Mouse (Mus musculus): ENCODE measurements at regions not wholly inside any gene's neighbourhood (a gene's known extent, or its start where the extent isn't known, plus 50 kb on each side); places are given as distances from the start of the nearest gene placed in this dataset.

DNA sequence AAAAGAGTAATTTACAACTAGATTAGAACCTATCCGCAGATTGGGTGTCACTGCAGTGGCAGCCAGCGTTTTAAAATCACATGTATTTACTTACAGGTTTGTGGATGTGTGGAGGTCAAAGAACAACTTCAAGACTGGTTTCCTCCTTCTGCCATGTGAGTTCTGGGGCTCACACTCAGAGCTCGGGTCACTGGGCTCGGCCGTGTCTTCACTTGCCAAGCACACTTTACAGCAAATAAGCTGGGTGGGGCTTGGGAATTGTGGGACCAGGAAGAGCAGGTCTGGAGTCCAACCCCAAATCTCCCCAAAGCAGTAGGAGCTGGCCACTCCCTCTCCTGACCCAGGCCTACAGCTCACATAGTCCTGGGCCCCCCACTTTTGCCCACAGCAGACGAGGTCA is 202.5 kb upstream of the 4930535I16Rik start:
- Histone ChIP-seq H3K27ac (no peak overlapping the region), H3K4me1 (replicated peaks) (no peaks in the 10 kb centered on the region), H3K4me2 (replicated peaks) (no peak overlapping the region), H3K9me3 (no peaks in the 10 kb centered on the region), H3K9ac (no peak overlapping the region), H3K4me3 (replicated peaks) (no peak overlapping the region), H3K36me3 (no peaks in the 10 kb centered on the region), H3K27me3 (replicated peaks) (no peaks in the 10 kb centered on the region)
- 50% methylated on average over 6 of the region's 6 CpGs for WGBS
- peak; percentile 53 for ATAC-seq

DNA sequence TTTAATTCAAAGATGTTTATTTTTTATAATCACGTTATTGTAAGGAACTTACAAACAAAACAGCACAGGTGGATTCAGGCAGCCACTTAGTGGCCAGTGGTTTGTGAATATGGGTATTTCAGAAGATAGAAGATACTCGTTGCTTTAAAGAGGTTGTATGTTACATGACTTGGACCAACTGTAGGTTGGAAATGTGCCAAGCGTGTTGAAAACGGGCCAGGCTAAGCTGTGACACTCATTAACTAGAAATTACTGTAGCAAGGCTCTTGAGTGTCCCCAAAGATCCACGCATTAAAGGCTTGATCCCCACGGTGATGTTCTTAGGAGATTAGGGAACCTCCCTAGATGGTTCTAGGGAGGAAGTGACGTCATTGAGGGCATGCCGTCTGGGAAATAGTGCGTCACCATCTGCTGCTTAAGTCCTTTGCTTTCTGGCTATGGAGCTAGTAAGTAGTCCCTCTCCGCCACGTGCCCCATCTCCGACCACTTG is 196.1 kb upstream of the 4930535I16Rik start:
- H3K9me3 ChIP-seq, result no peaks in the 10 kb centered on the region
- 84% methylated on average over 12 of the region's 12 CpGs for WGBS
- no peaks in the 10 kb centered on the region for H3K4me1 ChIP-seq (replicated peaks)
- H3K36me3 ChIP-seq, result no peaks in the 10 kb centered on the region
- no peaks in the 10 kb centered on the region for H3K27me3 ChIP-seq (replicated peaks)
- H3K4me2 ChIP-seq (replicated peaks), result no peak overlapping the region
- no peak for ATAC-seq
- H3K27ac ChIP-seq, result no peak overlapping the region
- no peak overlapping the region for H3K4me3 ChIP-seq (replicated peaks)
- H3K9ac ChIP-seq, result no peak overlapping the region

DNA sequence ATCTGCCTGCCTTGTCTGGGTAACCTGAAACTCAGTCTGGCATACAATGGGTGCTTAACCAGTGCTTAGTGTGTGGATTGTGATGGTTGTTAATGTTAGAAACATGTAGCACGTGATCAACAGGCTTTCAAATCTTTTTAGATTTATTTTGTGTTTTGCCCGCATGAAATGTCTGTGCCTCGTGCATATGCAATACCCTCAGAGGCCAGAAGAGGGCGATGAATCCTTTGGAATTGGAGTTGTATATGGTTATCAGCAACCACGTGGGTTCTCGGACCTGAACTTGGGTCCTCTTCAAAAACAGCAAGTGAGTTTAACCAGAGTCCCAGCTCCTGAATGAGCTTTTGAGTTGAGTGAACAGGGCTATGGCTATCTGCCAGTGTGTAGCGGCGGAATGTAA is 192.9 kb upstream of the 4930535I16Rik start:
- Histone ChIP-seq H3K27me3 (replicated peaks) (no peaks in the 10 kb centered on the region), H3K27ac (no peak overlapping the region), H3K4me1 (replicated peaks) (no peaks in the 10 kb centered on the region), H3K9me3 (no peaks in the 10 kb centered on the region), H3K36me3 (no peaks in the 10 kb centered on the region), H3K9ac (no peak overlapping the region), H3K4me2 (replicated peaks) (no peak overlapping the region), H3K4me3 (replicated peaks) (no peak overlapping the region)
- 61% methylated on average over 8 of the region's 8 CpGs for WGBS
- no peak for ATAC-seq

DNA sequence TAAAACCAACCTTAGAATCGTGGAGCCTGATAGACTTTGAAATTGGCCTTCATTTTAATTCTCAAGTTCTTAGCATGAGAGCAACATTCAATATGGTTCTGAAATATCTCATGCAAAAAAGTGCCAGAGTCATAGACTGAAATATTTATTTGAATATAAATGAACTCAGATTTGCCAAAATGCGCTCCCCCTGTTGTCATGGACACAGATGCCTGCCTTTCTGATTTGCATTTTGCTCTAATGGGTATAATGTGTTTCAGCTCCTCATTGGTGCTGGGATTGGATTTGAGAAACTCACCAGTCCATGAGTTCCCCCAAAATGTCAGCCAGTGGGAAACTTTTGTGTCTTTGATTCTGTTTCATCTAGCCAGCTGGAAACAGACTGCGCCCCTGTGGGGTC is 191.5 kb upstream of the 4930535I16Rik start:
- no peaks in the 10 kb centered on the region for H3K27me3 ChIP-seq (replicated peaks)
- no peak overlapping the region for H3K27ac ChIP-seq
- H3K4me2 ChIP-seq (replicated peaks), result no peak overlapping the region
- no peaks in the 10 kb centered on the region for H3K9me3 ChIP-seq
- no peak overlapping the region for H3K4me3 ChIP-seq (replicated peaks)
- H3K36me3 ChIP-seq, result no peaks in the 10 kb centered on the region
- WGBS, result 74% methylated on average over 3 of the region's 3 CpGs
- no peak for ATAC-seq
- H3K4me1 ChIP-seq (replicated peaks), result no peaks in the 10 kb centered on the region
- H3K9ac ChIP-seq, result no peak overlapping the region

DNA sequence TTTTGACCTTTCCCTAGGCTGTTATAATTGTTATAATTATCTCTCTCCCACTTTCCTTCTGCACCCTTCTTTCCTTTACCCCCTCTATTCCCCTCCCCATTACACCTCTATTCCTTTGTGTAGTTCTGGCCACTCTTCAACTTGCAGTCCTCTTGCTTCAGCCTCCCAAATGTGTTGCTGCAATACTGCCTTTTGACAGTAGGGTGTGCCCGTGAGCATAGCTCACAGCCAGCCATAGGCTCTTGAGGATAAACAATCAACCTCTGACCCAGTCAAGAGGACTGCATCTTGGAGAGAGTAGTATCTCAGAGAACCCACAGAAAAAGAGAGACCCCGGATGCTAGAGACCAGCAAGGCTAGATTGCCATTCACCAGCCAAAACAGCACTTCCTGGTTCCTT is 184.9 kb upstream of the 4930535I16Rik start:
- Histone ChIP-seq H3K36me3 (no peaks in the 10 kb centered on the region), H3K4me1 (replicated peaks) (no peaks in the 10 kb centered on the region), H3K4me3 (replicated peaks) (no peak overlapping the region), H3K27ac (no peak overlapping the region), H3K27me3 (replicated peaks) (no peaks in the 10 kb centered on the region; the same call in 1 of the 2 replicates), H3K9ac (no peak overlapping the region), H3K4me2 (replicated peaks) (no peak overlapping the region), H3K9me3 (no peaks in the 10 kb centered on the region)
- no peak for ATAC-seq
- 38% methylated on average over 2 of the region's 2 CpGs for WGBS

DNA sequence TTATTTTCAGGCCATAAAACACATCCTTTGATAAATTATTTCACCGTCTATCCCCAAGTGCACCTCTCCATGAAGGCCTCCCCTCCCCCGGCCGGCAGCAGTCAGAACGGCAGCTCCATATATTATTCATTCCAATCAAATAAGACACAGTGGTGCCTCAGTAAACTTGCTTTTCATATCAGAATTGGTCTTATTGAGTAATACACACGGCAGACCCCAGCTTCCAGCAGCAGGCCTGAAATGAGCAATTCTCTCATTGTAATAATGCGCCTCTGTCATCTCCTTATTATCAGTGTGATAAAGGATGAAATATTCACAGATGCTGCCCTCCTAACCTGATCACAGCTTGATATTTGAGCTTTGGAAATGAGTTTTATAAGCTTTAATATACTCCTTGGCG is 169.0 kb upstream of the 4930535I16Rik start:
- no peaks in the 10 kb centered on the region for H3K4me1 ChIP-seq (replicated peaks)
- no peak overlapping the region for H3K4me3 ChIP-seq (replicated peaks)
- no peaks in the 10 kb centered on the region for H3K27me3 ChIP-seq (replicated peaks)
- WGBS, result 82% methylated on average over 7 of the region's 7 CpGs
- ATAC-seq, result no peak
- no peak overlapping the region for H3K4me2 ChIP-seq (replicated peaks)
- H3K27ac ChIP-seq, result no peak overlapping the region
- H3K9ac ChIP-seq, result no peak overlapping the region
- H3K36me3 ChIP-seq, result no peaks in the 10 kb centered on the region
- H3K9me3 ChIP-seq, result no peaks in the 10 kb centered on the region

DNA sequence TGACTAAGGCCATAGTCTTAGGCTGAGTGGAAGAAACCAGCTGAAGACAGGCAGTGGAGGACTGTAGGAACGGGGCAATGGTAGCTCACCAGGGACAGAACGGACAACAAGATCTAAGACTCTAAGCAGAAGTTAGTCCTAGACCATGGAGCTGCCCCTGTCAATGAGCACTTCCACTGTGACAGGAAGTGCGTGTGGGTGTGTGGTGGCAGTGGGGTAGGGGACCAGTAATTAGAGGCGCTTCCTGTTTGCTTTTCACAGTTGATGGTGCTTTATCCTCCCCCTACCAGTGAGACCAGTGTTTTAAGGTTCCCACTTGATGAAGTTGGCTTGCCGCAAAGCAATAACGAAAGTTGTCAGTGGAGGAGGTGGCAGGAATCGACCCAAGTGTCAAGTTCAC is 168.4 kb upstream of the 4930535I16Rik start:
- H3K4me2 ChIP-seq (replicated peaks), result no peak overlapping the region
- no peaks in the 10 kb centered on the region for H3K27me3 ChIP-seq (replicated peaks)
- no peak overlapping the region for H3K9ac ChIP-seq
- no peak for ATAC-seq
- no peaks in the 10 kb centered on the region for H3K36me3 ChIP-seq
- H3K4me1 ChIP-seq (replicated peaks), result no peaks in the 10 kb centered on the region
- H3K4me3 ChIP-seq (replicated peaks), result no peak overlapping the region
- no peak overlapping the region for H3K27ac ChIP-seq
- H3K9me3 ChIP-seq, result no peaks in the 10 kb centered on the region
- WGBS, result 75% methylated on average over 7 of the region's 7 CpGs

DNA sequence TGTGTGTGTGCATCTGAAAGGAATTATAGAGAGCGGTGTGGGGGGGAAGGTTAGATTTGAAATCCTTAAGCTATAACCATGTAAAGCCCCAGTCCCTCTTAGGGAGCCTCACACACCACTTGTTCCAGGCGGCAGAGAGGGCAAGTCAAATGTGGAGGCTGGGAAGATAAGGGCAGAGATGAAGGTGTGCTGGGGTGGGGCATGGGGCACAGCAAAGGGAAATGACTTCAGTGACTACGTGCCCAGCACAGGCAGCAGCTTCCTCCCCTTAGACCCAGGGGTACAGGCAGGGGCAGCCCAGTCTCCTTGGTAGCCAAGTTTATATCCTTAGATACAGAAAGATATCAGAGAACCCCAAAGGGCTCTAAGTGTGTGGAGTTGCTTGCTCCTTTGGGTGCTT is 161.8 kb upstream of the 4930535I16Rik start:
- Histone ChIP-seq H3K27ac (no peak overlapping the region), H3K4me2 (replicated peaks) (no peak overlapping the region), H3K4me1 (replicated peaks) (no peaks in the 10 kb centered on the region), H3K36me3 (no peaks in the 10 kb centered on the region), H3K4me3 (replicated peaks) (no peak overlapping the region), H3K9me3 (no peaks in the 10 kb centered on the region), H3K27me3 (replicated peaks) (no peaks in the 10 kb centered on the region), H3K9ac (no peak overlapping the region)
- WGBS, result 61% methylated on average over 3 of the region's 3 CpGs
- ATAC-seq, result peak; percentile 85

DNA sequence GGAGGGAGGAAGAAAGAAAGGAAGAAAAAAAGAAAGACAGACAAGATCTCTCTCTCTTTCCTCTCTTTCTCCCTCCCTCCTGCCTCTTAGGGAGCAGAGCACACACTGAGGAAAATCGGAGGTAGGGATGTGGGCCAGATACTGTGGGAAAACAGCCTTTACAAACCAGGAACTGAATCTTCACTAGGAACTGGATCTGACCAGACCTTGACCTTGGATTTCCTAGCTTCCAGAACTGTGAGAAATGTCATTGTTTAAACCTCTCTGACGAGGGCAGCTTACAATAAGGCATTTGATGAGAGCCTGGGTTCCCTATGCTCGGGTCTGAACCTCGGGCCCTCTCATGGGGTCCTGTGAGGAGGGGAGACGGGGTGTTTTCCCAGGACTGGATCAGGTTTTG is 157.7 kb upstream of the 4930535I16Rik start:
- ATAC-seq, result no peak
- Histone ChIP-seq H3K27me3 (replicated peaks) (no peaks in the 10 kb centered on the region), H3K4me3 (replicated peaks) (no peak overlapping the region), H3K4me1 (replicated peaks) (no peaks in the 10 kb centered on the region), H3K36me3 (no peaks in the 10 kb centered on the region), H3K9ac (no peak overlapping the region), H3K9me3 (no peaks in the 10 kb centered on the region), H3K4me2 (replicated peaks) (no peak overlapping the region), H3K27ac (no peak overlapping the region)
- 60% methylated on average over 5 of the region's 5 CpGs for WGBS

DNA sequence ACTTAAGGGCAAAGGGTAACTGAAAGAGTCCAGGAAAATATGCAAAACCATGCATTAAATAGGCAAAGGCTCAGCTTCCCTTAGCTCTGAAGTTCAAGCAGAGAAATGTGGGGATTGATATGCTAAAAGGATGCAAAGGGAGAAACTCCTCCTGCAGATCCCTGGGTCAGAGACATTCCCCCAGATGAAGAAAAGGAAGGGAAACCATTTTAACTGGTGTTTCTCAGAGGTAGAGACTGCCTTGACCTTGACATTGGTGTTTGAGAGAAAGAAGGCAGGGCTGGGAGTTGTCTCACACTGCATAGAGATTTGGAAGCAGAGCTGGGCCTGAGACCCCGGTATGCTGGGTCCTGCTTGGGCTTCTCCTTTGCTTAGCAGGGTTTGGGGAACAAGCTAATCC is 155.8 kb upstream of the 4930535I16Rik start:
- H3K4me1 ChIP-seq (replicated peaks), result no peaks in the 10 kb centered on the region
- H3K4me2 ChIP-seq (replicated peaks), result no peak overlapping the region
- H3K36me3 ChIP-seq, result no peaks in the 10 kb centered on the region
- 73% methylated on average over 1 of the region's 1 CpGs for WGBS
- no peak overlapping the region for H3K9ac ChIP-seq
- H3K4me3 ChIP-seq (replicated peaks), result no peak overlapping the region
- H3K27ac ChIP-seq, result no peak overlapping the region
- no peaks in the 10 kb centered on the region for H3K27me3 ChIP-seq (replicated peaks)
- no peak for ATAC-seq
- H3K9me3 ChIP-seq, result no peaks in the 10 kb centered on the region

DNA sequence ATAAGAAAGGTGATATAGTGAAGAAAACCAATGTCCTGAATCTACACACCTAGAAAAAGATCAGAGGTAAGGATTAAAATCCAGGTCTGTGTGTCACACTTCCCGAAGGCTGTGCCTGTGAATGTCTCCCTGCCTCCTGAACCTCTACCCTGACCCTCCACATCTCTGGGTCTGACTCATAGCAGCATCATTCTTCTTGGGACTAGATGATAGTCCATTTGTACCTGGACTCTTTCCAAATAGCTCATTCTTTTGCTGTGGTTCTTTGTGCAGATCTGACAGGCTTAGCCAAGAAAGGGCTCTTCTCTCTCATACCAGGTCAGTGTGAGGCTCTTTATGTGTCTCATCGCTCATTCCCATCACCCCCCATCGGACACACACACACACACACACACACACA is 146.8 kb upstream of the 4930535I16Rik start:
- Histone ChIP-seq H3K36me3 (no peaks in the 10 kb centered on the region), H3K9me3 (no peaks in the 10 kb centered on the region), H3K27ac (no peak overlapping the region), H3K4me2 (replicated peaks) (no peak overlapping the region), H3K27me3 (replicated peaks) (no peaks in the 10 kb centered on the region), H3K9ac (no peak overlapping the region), H3K4me1 (replicated peaks) (no peaks in the 10 kb centered on the region), H3K4me3 (replicated peaks) (no peak overlapping the region)
- ATAC-seq, result no peak
- WGBS, result 82% methylated on average over 2 of the region's 3 CpGs

DNA sequence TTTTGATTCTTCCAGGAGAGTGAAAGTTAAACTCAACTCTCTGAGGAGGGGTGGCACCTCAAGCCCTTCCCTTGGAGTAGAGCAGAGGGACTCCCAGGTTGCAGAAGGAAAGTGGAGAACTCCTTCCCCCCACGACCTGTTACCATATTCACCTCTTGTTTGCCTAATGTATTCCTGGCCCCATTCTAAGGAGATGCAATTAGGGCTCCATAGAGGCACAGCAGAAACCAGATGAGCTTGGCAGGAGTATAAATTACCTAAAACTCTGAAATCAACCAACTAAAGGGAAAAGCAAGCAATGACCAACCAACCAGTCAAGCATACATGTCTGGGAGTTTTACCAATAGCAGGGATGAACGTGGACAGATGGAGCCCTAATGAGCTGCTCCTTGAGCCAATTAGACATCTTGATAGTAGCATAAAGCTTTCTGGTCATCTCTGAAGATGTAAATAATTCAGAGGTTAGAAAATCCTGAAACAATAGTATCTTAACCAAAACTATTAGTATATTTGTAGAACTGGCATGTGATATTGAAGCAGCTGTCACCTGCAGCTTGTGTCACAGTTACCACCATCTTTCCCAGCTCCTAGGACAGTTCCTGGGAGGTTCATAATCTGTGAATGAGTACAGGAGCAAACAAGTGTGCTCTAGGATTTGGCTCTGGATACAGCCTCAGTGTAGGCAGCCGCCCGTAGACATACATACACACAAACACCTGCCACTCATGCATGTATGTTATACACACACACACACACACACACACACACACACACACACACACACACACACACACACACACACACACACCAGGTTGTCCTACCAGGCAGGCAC is 145.7 kb upstream of the 4930535I16Rik start:
- Histone ChIP-seq H3K27ac (no peak overlapping the region), H3K9ac (no peak overlapping the region), H3K36me3 (no peaks in the 10 kb centered on the region), H3K4me3 (replicated peaks) (no peak overlapping the region), H3K4me2 (replicated peaks) (no peak overlapping the region), H3K9me3 (no peaks in the 10 kb centered on the region), H3K27me3 (replicated peaks) (no peaks in the 10 kb centered on the region), H3K4me1 (replicated peaks) (no peaks in the 10 kb centered on the region)
- no peak for ATAC-seq
- WGBS, result 72% methylated on average over 4 of the region's 4 CpGs

DNA sequence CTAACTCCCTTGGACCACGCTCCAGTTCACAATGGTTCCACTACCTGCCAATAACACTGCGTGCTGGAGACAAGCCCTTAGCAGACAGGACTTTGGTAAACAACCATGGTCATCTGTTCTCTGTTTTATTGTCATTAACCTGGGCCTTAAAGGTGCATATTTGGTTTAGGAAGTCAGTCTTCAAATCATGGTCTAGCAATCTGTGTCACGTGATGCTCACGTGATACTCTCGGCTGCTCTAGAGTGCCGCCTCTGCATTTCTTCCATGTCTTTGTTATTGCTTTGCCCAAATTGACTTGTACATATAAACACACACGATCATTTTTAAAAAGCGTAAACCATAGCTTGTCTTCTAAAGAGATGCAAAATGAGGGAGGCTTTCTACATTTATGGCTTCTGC is 139.8 kb upstream of the 4930535I16Rik start:
- H3K4me1 ChIP-seq (replicated peaks), result no peaks in the 10 kb centered on the region
- H3K27ac ChIP-seq, result no peak overlapping the region
- no peak overlapping the region for H3K9ac ChIP-seq
- no peaks in the 10 kb centered on the region for H3K9me3 ChIP-seq
- WGBS, result 86% methylated on average over 8 of the region's 8 CpGs
- H3K27me3 ChIP-seq (replicated peaks), result no peaks in the 10 kb centered on the region
- no peak overlapping the region for H3K4me3 ChIP-seq (replicated peaks)
- no peaks in the 10 kb centered on the region for H3K36me3 ChIP-seq
- H3K4me2 ChIP-seq (replicated peaks), result no peak overlapping the region
- no peak for ATAC-seq

All from intestine, embryonic 15.5 days (tissue).